Mouse (Mus musculus): ENCODE measurements at regions not wholly inside any gene's neighbourhood (a gene's known extent, or its start where the extent isn't known, plus 50 kb on each side); places are given as distances from the start of the nearest gene placed in this dataset.
A peak's percentile ranks its signal among the peaks of the same experiment; 100 is the strongest.

GRCm38 (mm10) chr2:48479601-48480000 lies 334.3 kb upstream of the Acvr2a start:
- Histone ChIP-seq H3K27me3 (ENCODE audit: control insufficient read depth, insufficient read depth, insufficient read length) (no peaks in the 10 kb centered on the region), H3K79me2 (ENCODE audit: control insufficient read depth, insufficient read depth) (no peaks in the 10 kb centered on the region), H3K4me3 (no peak overlapping the region), H3K36me3 (ENCODE audit: control insufficient read depth, insufficient read depth) (no peaks in the 10 kb centered on the region), H3K4me2 (ENCODE audit: low read depth) (no peak overlapping the region), H3ac (ENCODE audit: control insufficient read depth, insufficient read length) (no peak overlapping the region)
- TF ChIP-seq TCF12 (IDR thresholded peaks at IDR 0.05; ENCODE audit: insufficient read depth, poor library complexity, severe bottlenecking), result no peak
- TF ChIP-seq MYOG (IDR thresholded peaks at IDR 0.05; ENCODE audit: control insufficient read depth in 1 of 3, insufficient read depth in 1 of 3, insufficient read length in 2 of 3, low read depth in 2 of 3), result no peak
- TF ChIP-seq MAX (IDR thresholded peaks at IDR 0.05; ENCODE audit: low read depth), result no peak
- TF ChIP-seq REST (IDR thresholded peaks at IDR 0.05; ENCODE audit: insufficient read depth, insufficient read length), result no peak
- no peak for TF ChIP-seq SRF (IDR thresholded peaks at IDR 0.05; ENCODE audit: control insufficient read depth, insufficient read length, low read depth)
- no peak for TF ChIP-seq CEBPB (IDR thresholded peaks at IDR 0.05; ENCODE audit: insufficient read depth, poor library complexity, severe bottlenecking)
- no peak for TF ChIP-seq MYOD1 (IDR thresholded peaks at IDR 0.05; ENCODE audit: control insufficient read depth in 1 of 3, insufficient read length in 2 of 3, low read depth in 2 of 3)
- no peak for TF ChIP-seq POLR2A (IDR thresholded peaks at IDR 0.05; ENCODE audit: insufficient read length, low read depth)

DNA sequence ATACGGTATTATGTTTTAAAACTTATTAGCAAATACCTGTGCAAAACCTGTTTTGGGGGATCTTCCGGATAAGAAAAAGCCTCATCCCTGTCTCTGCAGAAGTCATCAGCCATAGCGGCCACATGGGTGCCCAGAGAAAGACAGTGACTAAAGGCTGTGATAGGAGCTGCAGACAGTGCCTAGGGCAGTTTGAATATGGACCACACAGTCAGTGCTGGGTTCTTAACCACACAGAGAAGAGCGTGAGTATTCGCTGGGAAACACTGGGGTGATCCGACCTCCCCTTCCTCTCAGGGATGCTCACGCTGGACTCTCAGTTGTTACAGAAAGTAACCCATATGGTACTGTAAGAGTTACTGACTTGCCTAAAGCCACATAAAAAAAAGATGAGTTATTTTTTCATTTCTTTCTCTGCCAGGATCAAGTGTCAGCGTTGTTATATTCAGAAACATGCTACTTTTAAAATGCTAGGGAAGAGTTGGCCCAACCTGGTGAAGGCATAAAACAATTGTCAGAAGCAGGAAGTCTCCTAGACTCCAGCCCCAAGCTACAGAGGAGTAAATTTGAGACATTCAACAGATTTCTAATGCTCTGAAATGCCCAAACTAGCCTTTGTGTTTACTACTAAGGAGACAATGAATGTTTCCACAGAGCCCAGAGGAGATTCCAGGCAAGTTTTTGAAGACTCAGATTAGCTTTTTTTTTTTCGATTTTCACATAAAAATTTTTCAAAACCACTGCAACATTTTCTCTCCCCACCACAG lies 333.3 kb upstream of the Acvr2a start:
- TF ChIP-seq MYOG (IDR thresholded peaks at IDR 0.05; ENCODE audit: control insufficient read depth in 1 of 3, insufficient read depth in 1 of 3, insufficient read length in 2 of 3, low read depth in 2 of 3), result no peak
- no peak for TF ChIP-seq TCF3 (IDR thresholded peaks at IDR 0.05; ENCODE audit: insufficient read length, low read depth)
- no peak for TF ChIP-seq MAX (IDR thresholded peaks at IDR 0.05; ENCODE audit: low read depth)
- TF ChIP-seq POLR2A (IDR thresholded peaks at IDR 0.05; ENCODE audit: insufficient read length, low read depth), result no peak
- TF ChIP-seq SRF (IDR thresholded peaks at IDR 0.05; ENCODE audit: control insufficient read depth, insufficient read length, low read depth), result no peak
- no peak for TF ChIP-seq E2F4 (IDR thresholded peaks at IDR 0.05; ENCODE audit: insufficient read depth)
- no peak for TF ChIP-seq REST (IDR thresholded peaks at IDR 0.05; ENCODE audit: insufficient read depth, insufficient read length)
- no peak for TF ChIP-seq TCF12 (IDR thresholded peaks at IDR 0.05; ENCODE audit: insufficient read depth, poor library complexity, severe bottlenecking)
- no peak for TF ChIP-seq CEBPB (IDR thresholded peaks at IDR 0.05; ENCODE audit: insufficient read depth, poor library complexity, severe bottlenecking)
- TF ChIP-seq POLR2AphosphoS2 (IDR thresholded peaks at IDR 0.05; ENCODE audit: insufficient read length, low read depth), result no peak
- no peak for TF ChIP-seq USF1 (IDR thresholded peaks at IDR 0.05; ENCODE audit: low read depth)
- no peak for TF ChIP-seq MYOD1 (IDR thresholded peaks at IDR 0.05; ENCODE audit: control insufficient read depth in 1 of 3, insufficient read length in 2 of 3, low read depth in 2 of 3)
- H3K4me2 ChIP-seq (ENCODE audit: low read depth), result peak overlapping the region; percentile 53
- H3K79me2 ChIP-seq (ENCODE audit: control insufficient read depth, insufficient read depth), result no peaks in the 10 kb centered on the region
- H3K36me3 ChIP-seq (ENCODE audit: control insufficient read depth, insufficient read depth), result no peaks in the 10 kb centered on the region
- H3ac ChIP-seq (ENCODE audit: control insufficient read depth, insufficient read length), result no peak overlapping the region
- no peaks in the 10 kb centered on the region for H3K27me3 ChIP-seq (ENCODE audit: control insufficient read depth, insufficient read depth, insufficient read length)
- H3K4me3 ChIP-seq, result no peak overlapping the region

- Histone ChIP-seq H3K4me3 (no peak overlapping the region), H3K4me2 (ENCODE audit: low read depth) (peak overlapping the region; percentile 53), H3K27me3 (ENCODE audit: control insufficient read depth, insufficient read depth, insufficient read length) (no peaks in the 10 kb centered on the region), H3K36me3 (ENCODE audit: control insufficient read depth, insufficient read depth) (no peaks in the 10 kb centered on the region), H3K79me2 (ENCODE audit: control insufficient read depth, insufficient read depth) (no peaks in the 10 kb centered on the region), H3ac (ENCODE audit: control insufficient read depth, insufficient read length) (no peak overlapping the region)
- TF ChIP-seq POLR2A (IDR thresholded peaks at IDR 0.05; ENCODE audit: insufficient read length, low read depth), result no peak
- TF ChIP-seq TCF12 (IDR thresholded peaks at IDR 0.05; ENCODE audit: insufficient read depth, poor library complexity, severe bottlenecking), result peak; percentile 30
These were observed 332.6 kb upstream of the Acvr2a start for GRCm38 (mm10) chr2:48481209-48481742.

- Histone ChIP-seq H3K4me2 (ENCODE audit: low read depth) (no peak overlapping the region), H3K79me2 (ENCODE audit: control insufficient read depth, insufficient read depth) (no peaks in the 10 kb centered on the region), H3K4me3 (no peak overlapping the region), H3K36me3 (ENCODE audit: control insufficient read depth, insufficient read depth) (no peaks in the 10 kb centered on the region), H3ac (ENCODE audit: control insufficient read depth, insufficient read length) (no peak overlapping the region), H3K27me3 (ENCODE audit: control insufficient read depth, insufficient read depth, insufficient read length) (no peaks in the 10 kb centered on the region)
- no peak for TF ChIP-seq SRF (IDR thresholded peaks at IDR 0.05; ENCODE audit: control insufficient read depth, insufficient read length, low read depth)
- no peak for TF ChIP-seq TCF3 (IDR thresholded peaks at IDR 0.05; ENCODE audit: insufficient read length, low read depth)
- no peak for TF ChIP-seq POLR2A (IDR thresholded peaks at IDR 0.05; ENCODE audit: insufficient read length, low read depth)
- no peak for TF ChIP-seq MAX (IDR thresholded peaks at IDR 0.05; ENCODE audit: low read depth)
- TF ChIP-seq POLR2AphosphoS2 (IDR thresholded peaks at IDR 0.05; ENCODE audit: insufficient read length, low read depth), result no peak
- no peak for TF ChIP-seq MYOD1 (IDR thresholded peaks at IDR 0.05; ENCODE audit: control insufficient read depth in 1 of 3, insufficient read length in 2 of 3, low read depth in 2 of 3)
- TF ChIP-seq E2F4 (IDR thresholded peaks at IDR 0.05; ENCODE audit: insufficient read depth), result no peak
- no peak for TF ChIP-seq REST (IDR thresholded peaks at IDR 0.05; ENCODE audit: insufficient read depth, insufficient read length)
These were observed 320.3 kb upstream of the Acvr2a start for GRCm38 (mm10) chr2:48493574-48493973.

DNA sequence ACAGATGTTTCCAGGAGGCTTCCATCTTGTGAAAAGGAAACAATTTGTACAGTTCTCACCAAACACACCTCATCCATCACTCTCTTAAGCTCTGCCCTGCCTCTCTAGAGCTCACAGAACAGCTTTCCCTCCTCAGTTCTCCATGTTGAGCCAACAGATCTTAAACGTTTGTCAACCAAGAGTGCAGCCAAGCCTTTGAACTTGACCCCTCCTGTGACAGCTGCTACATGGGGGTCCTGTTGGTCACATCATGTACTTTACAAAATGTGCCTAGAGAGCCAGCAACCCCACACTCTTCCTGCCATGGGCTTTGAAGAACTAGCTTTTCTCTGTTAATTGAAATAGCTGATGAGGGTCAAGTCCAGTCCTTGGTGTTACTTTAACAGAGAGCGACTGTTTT lies 319.8 kb upstream of the Acvr2a start:
- Histone ChIP-seq H3ac (ENCODE audit: control insufficient read depth, insufficient read length) (no peak overlapping the region), H3K27me3 (ENCODE audit: control insufficient read depth, insufficient read depth, insufficient read length) (no peaks in the 10 kb centered on the region), H3K4me2 (ENCODE audit: low read depth) (no peak overlapping the region), H3K36me3 (ENCODE audit: control insufficient read depth, insufficient read depth) (no peaks in the 10 kb centered on the region), H3K79me2 (ENCODE audit: control insufficient read depth, insufficient read depth) (no peaks in the 10 kb centered on the region), H3K4me3 (no peak overlapping the region)
- TF ChIP-seq TCF12 (IDR thresholded peaks at IDR 0.05; ENCODE audit: insufficient read depth, poor library complexity, severe bottlenecking), result no peak
- TF ChIP-seq USF1 (IDR thresholded peaks at IDR 0.05; ENCODE audit: low read depth), result no peak
- TF ChIP-seq MYOG (IDR thresholded peaks at IDR 0.05; ENCODE audit: control insufficient read depth in 1 of 3, insufficient read depth in 1 of 3, insufficient read length in 2 of 3, low read depth in 2 of 3), result no peak
- no peak for TF ChIP-seq E2F4 (IDR thresholded peaks at IDR 0.05; ENCODE audit: insufficient read depth)
- TF ChIP-seq POLR2AphosphoS2 (IDR thresholded peaks at IDR 0.05; ENCODE audit: insufficient read length, low read depth), result no peak
- TF ChIP-seq SRF (IDR thresholded peaks at IDR 0.05; ENCODE audit: control insufficient read depth, insufficient read length, low read depth), result no peak
- no peak for TF ChIP-seq REST (IDR thresholded peaks at IDR 0.05; ENCODE audit: insufficient read depth, insufficient read length)
- TF ChIP-seq MAX (IDR thresholded peaks at IDR 0.05; ENCODE audit: low read depth), result no peak
- no peak for TF ChIP-seq CEBPB (IDR thresholded peaks at IDR 0.05; ENCODE audit: insufficient read depth, poor library complexity, severe bottlenecking)
- no peak for TF ChIP-seq TCF3 (IDR thresholded peaks at IDR 0.05; ENCODE audit: insufficient read length, low read depth)
- TF ChIP-seq MYOD1 (IDR thresholded peaks at IDR 0.05; ENCODE audit: control insufficient read depth in 1 of 3, insufficient read length in 2 of 3, low read depth in 2 of 3), result no peak

All from myocyte (in vitro differentiated cells).